Mouse (Mus musculus): ENCODE results near the gene Calcrl. TPM values are rescaled to one million over a fixed set of nuclear protein-coding genes. Genes with fewer than 3 reads are reported as not detected.

The Calcrl gene
- polyA plus RNA-seq, 1 experiment from 2014 or later: 39.4 TPM

- ATAC-seq (replicated peaks; ENCODE audit: insufficient number of reproducible peaks, insufficient read depth, low FRiP score, low read depth): no peak
- Histone ChIP-seq H3K36me3 (no peaks in the 10 kb centered on the region), H3K27ac (no peak overlapping the region), H3K4me1 (replicated peaks) (no peaks in the 10 kb centered on the region), H3K27me3 (no peaks in the 10 kb centered on the region), H3K4me2 (no peak overlapping the region), H3K9me3 (replicated peaks) (no peaks in the 10 kb centered on the region), H3K9ac (no peak overlapping the region), H3K4me3 (no peak overlapping the region)
- 72% methylated on average over 2 of the region's 2 CpGs for WGBS
These were observed 130.1 kb downstream of the Calcrl start for GRCm38 (mm10) chr2:84295068-84295467.

- no peak overlapping the region for H3K4me2 ChIP-seq
- H3K27me3 ChIP-seq: no peaks in the 10 kb centered on the region
- H3K36me3 ChIP-seq: no peaks in the 10 kb centered on the region
- no peak overlapping the region for H3K9ac ChIP-seq
- H3K27ac ChIP-seq: no peak overlapping the region
- 57% methylated on average over 2 of the region's 2 CpGs for WGBS
- no peaks in the 10 kb centered on the region for H3K4me1 ChIP-seq (replicated peaks)
- no peak for ATAC-seq (replicated peaks; ENCODE audit: insufficient number of reproducible peaks, insufficient read depth, low FRiP score, low read depth)
- no peak overlapping the region for H3K4me3 ChIP-seq
- no peaks in the 10 kb centered on the region for H3K9me3 ChIP-seq (replicated peaks)
These were observed 130.6 kb downstream of the Calcrl start for GRCm38 (mm10) chr2:84294611-84295010.

GRCm38 (mm10) chr2:84292351-84293000, 132.7 kb downstream of the Calcrl start:
- Histone ChIP-seq H3K9me3 (replicated peaks) (no peaks in the 10 kb centered on the region), H3K27ac (no peak overlapping the region), H3K4me3 (no peak overlapping the region), H3K9ac (no peak overlapping the region), H3K4me2 (no peak overlapping the region), H3K4me1 (replicated peaks) (no peaks in the 10 kb centered on the region), H3K36me3 (no peaks in the 10 kb centered on the region), H3K27me3 (no peaks in the 10 kb centered on the region)
- no peak for ATAC-seq (replicated peaks; ENCODE audit: insufficient number of reproducible peaks, insufficient read depth, low FRiP score, low read depth)
- WGBS: 63% methylated on average over 4 of the region's 4 CpGs

GRCm38 (mm10) chr2:84288940-84289557, 136.2 kb downstream of the Calcrl start:
- no peak overlapping the region for H3K9ac ChIP-seq
- no peak overlapping the region for H3K4me3 ChIP-seq
- H3K9me3 ChIP-seq (replicated peaks): no peaks in the 10 kb centered on the region
- no peak overlapping the region for H3K27ac ChIP-seq
- no peaks in the 10 kb centered on the region for H3K36me3 ChIP-seq
- H3K4me1 ChIP-seq (replicated peaks): no peaks in the 10 kb centered on the region
- H3K27me3 ChIP-seq: no peaks in the 10 kb centered on the region
- ATAC-seq (replicated peaks; ENCODE audit: insufficient number of reproducible peaks, insufficient read depth, low FRiP score, low read depth): no peak
- H3K4me2 ChIP-seq: no peak overlapping the region
- WGBS: 78% methylated on average over 7 of the region's 7 CpGs

Other genes with a start within 250 kb of the Calcrl start
- gene Tfpi, start 51.4 kb upstream of the Calcrl start, polyA plus RNA-seq (2015; fragmentation: Nextera tagmentation; extraction: Ambion mirVana): 70.3 and 70.6 TPM in 2 replicates
- gene Ctnnd1, start 225.4 kb upstream of the Calcrl start, polyA plus RNA-seq (2015; fragmentation: Nextera tagmentation; extraction: Ambion mirVana): 57.6 and 62.9 TPM in 2 replicates
- 0.10 TPM in 2 replicates for gene Btbd18, start 233.7 kb upstream of the Calcrl start, polyA plus RNA-seq (2015; fragmentation: Nextera tagmentation; extraction: Ambion mirVana)
- gene Selenoh, start 245.4 kb upstream of the Calcrl start, polyA plus RNA-seq (2015; fragmentation: Nextera tagmentation; extraction: Ambion mirVana): 203 and 214 TPM in 2 replicates

Data from heart, embryonic 15.5 days (tissue).